Mouse (Mus musculus): ENCODE measurements at regions not wholly inside any gene's neighbourhood (a gene's known extent, or its start where the extent isn't known, plus 50 kb on each side); places are given as distances from the start of the nearest gene placed in this dataset.

GRCm38 (mm10) chr1:71814141-71814540 lies 161.1 kb upstream of the Fn1 start:
- no peak for DNase-seq

GRCm38 (mm10) chr1:71812171-71812695 lies 159.2 kb upstream of the Fn1 start:
- DNase-seq: no peak

- DNase-seq: no peak
Measured at GRCm38 (mm10) chr1:71811196-71811788, 158.3 kb upstream of the Fn1 start.

- no peak for DNase-seq
Measured at GRCm38 (mm10) chr1:71808005-71808404, 155.0 kb upstream of the Fn1 start.

- DNase-seq: no peak
Measured at GRCm38 (mm10) chr1:71807586-71807985, 154.6 kb upstream of the Fn1 start.

GRCm38 (mm10) chr1:71801283-71802066 lies 148.5 kb upstream of the Fn1 start:
- DNase-seq: no peak

GRCm38 (mm10) chr1:71800581-71800980 lies 147.6 kb upstream of the Fn1 start:
- no peak for DNase-seq

GRCm38 (mm10) chr1:71798636-71799035 lies 145.6 kb upstream of the Fn1 start:
- DNase-seq: no peak

GRCm38 (mm10) chr1:71788408-71788807 lies 135.4 kb upstream of the Fn1 start:
- no peak for DNase-seq

- DNase-seq: no peak
Measured at GRCm38 (mm10) chr1:71784880-71785279, 131.9 kb upstream of the Fn1 start.

- DNase-seq: no peak
Measured at GRCm38 (mm10) chr1:71778292-71778691, 125.3 kb upstream of the Fn1 start.

- DNase-seq: no peak
Measured at GRCm38 (mm10) chr1:71775865-71776501, 123.0 kb upstream of the Fn1 start.

GRCm38 (mm10) chr1:71772526-71772925 lies 119.5 kb upstream of the Fn1 start:
- no peak for DNase-seq

GRCm38 (mm10) chr1:71771798-71772197 lies 118.8 kb upstream of the Fn1 start:
- no peak for DNase-seq

- no peak for DNase-seq
Measured at GRCm38 (mm10) chr1:71769595-71769994, 116.6 kb upstream of the Fn1 start.

- DNase-seq: no peak
Measured at GRCm38 (mm10) chr1:71767705-71768104, 114.7 kb upstream of the Fn1 start.

- DNase-seq: no peak
Measured at GRCm38 (mm10) chr1:71767076-71767475, 114.1 kb upstream of the Fn1 start.

- no peak for DNase-seq
Measured at GRCm38 (mm10) chr1:71764951-71765350, 112.0 kb upstream of the Fn1 start.

GRCm38 (mm10) chr1:71763530-71763929 lies 110.5 kb upstream of the Fn1 start:
- no peak for DNase-seq

- no peak for DNase-seq
Measured at GRCm38 (mm10) chr1:71760342-71760741, 107.3 kb upstream of the Fn1 start.

GRCm38 (mm10) chr1:71757236-71757635 lies 104.2 kb upstream of the Fn1 start:
- no peak for DNase-seq

GRCm38 (mm10) chr1:71756159-71756558 lies 103.2 kb upstream of the Fn1 start:
- DNase-seq: no peak

GRCm38 (mm10) chr1:71755435-71755834 lies 102.4 kb upstream of the Fn1 start:
- DNase-seq: no peak

GRCm38 (mm10) chr1:71752351-71752750 lies 99.4 kb upstream of the Fn1 start:
- DNase-seq: no peak
